8 mouse cellular contexts compared by ENCODE assay signal in genomic region chr5:24444746-24445427, GRCm38 (mm10). TPM values are rescaled to one million over a fixed set of nuclear protein-coding genes. Genes with fewer than 3 reads are reported as not detected.
A peak's percentile ranks its signal among the peaks of the same experiment; 100 is the strongest.
DNase-seq lines count a peak whose midpoint lies in the region; ATAC-seq and TF ChIP-seq lines count a peak whose summit lies in the region.

TSS of gene Fastk (minus strand) at chr5:24445287.

- H3K4me2 ChIP-seq in intestine, postnatal 0 days (replicated peaks; ENCODE audit: low read depth), result peak within 1 kb of the TSS; percentile 90

- peak within 1 kb of the TSS; percentile 98 for H3K4me3 ChIP-seq in embryonic facial prominence, embryonic 10.5 days
- peak within 1 kb of the TSS; percentile 62 for H3K4me3 ChIP-seq in intestine, postnatal 0 days (ENCODE audit: low read depth, low read length)
- peak within 1 kb of the TSS; percentile 96 for H3K4me3 ChIP-seq in midbrain, embryonic 10.5 days

- TF ChIP-seq CTCF in intestine, postnatal 0 days (IDR thresholded peaks at IDR 0.05; ENCODE audit: low read depth), result no peak

- peak within 1 kb of the TSS; percentile 70 for H3K9ac ChIP-seq in intestine, postnatal 0 days (ENCODE audit: low read depth, low read length)

- ATAC-seq in intestine, postnatal 0 days, result peak; percentile 82

- H3K4me1 ChIP-seq in embryonic facial prominence, embryonic 10.5 days, result peaks cover 47% of the 10 kb centered on the region
- H3K4me1 ChIP-seq in intestine, postnatal 0 days (replicated peaks; ENCODE audit: control insufficient read depth, insufficient read depth, low read length), result 0 out of 2 replicates have a peak, but pooled peaks cover 12% of the 10 kb centered on the region
- peaks cover 49% of the 10 kb centered on the region for H3K4me1 ChIP-seq in midbrain, embryonic 10.5 days

- WGBS in embryonic facial prominence, embryonic 10.5 days, result under 1% methylated on average over 60 of the region's 60 CpGs
- under 1% methylated on average over 57 of the region's 60 CpGs for WGBS in intestine, postnatal 0 days
- WGBS in midbrain, embryonic 10.5 days, result 0% methylated on average over 60 of the region's 60 CpGs

- no peaks in the 10 kb centered on the region for H3K9me3 ChIP-seq in embryonic facial prominence, embryonic 10.5 days
- no peaks in the 10 kb centered on the region for H3K9me3 ChIP-seq in intestine, postnatal 0 days (ENCODE audit: control insufficient read depth)
- no peaks in the 10 kb centered on the region for H3K9me3 ChIP-seq in midbrain, embryonic 10.5 days (replicated peaks)

- H3K27me3 ChIP-seq in embryonic facial prominence, embryonic 10.5 days (replicated peaks; ENCODE audit: low read depth, poor library complexity, severe bottlenecking), result peaks cover 13% of the 10 kb centered on the region
- H3K27me3 ChIP-seq in intestine, postnatal 0 days (replicated peaks; ENCODE audit: control insufficient read depth, insufficient read depth, low read length), result no peaks in the 10 kb centered on the region
- peaks cover 17% of the 10 kb centered on the region for H3K27me3 ChIP-seq in midbrain, embryonic 10.5 days (ENCODE audit: low read depth, poor library complexity, severe bottlenecking)

- peak within 1 kb of the TSS; percentile 98 for H3K27ac ChIP-seq in embryonic facial prominence, embryonic 10.5 days (replicated peaks)
- peak within 1 kb of the TSS; percentile 78 for H3K27ac ChIP-seq in intestine, postnatal 0 days (ENCODE audit: low read depth, low read length)
- H3K27ac ChIP-seq in midbrain, embryonic 10.5 days (replicated peaks), result peak within 1 kb of the TSS; percentile 97

- peak; percentile 96 for DNase-seq in adrenal gland, postnatal 14 days
- peak; percentile 95 for DNase-seq in embryonic facial prominence, embryonic 10.5 days (ENCODE audit: low spot score)
- DNase-seq in gonadal fat pad, adult 2 months (ENCODE audit: low read depth), result no peak
- peak; percentile 94 to 97 for DNase-seq in left cerebral cortex, postnatal 36 days (ENCODE audit: low spot score in 2 of 2)
- peak; percentile 93 for DNase-seq in midbrain, embryonic 10.5 days (ENCODE audit: low spot score)
- DNase-seq in right cerebral cortex, postnatal 36 days (ENCODE audit: low spot score in 2 of 2), result peak; percentile 89 to 92
- peak; percentile 92 to 93 for DNase-seq in urinary bladder, postnatal 4 days (ENCODE audit: low spot score in 2 of 2)

- intact Hi-C loops in left cerebral cortex, postnatal 36 days (cut with DNase I), result no loop called here

- peaks cover 42% of the 10 kb centered on the region for H3K36me3 ChIP-seq in embryonic facial prominence, embryonic 10.5 days (replicated peaks)
- peaks cover 37% of the 10 kb centered on the region for H3K36me3 ChIP-seq in intestine, postnatal 0 days (ENCODE audit: control insufficient read depth, insufficient read depth)
- H3K36me3 ChIP-seq in midbrain, embryonic 10.5 days, result peaks cover 41% of the 10 kb centered on the region

RNA-seq across cellular contexts. Expression of gene Fastk, which starts in this region (rescaled TPM):
- 113 and 122 TPM in 2 replicates for total RNA-seq in adrenal gland, postnatal 14 days (2021)
- 100 and 109 TPM in 2 replicates for polyA plus RNA-seq in embryonic facial prominence, embryonic 10.5 days (2016; fragmentation: Nextera tagmentation; extraction: Ambion mirVana)
- polyA plus RNA-seq in gonadal fat pad, adult 2 months (2012; rRNA removed), result 147 and 182 TPM in 2 replicates
- 66.8 and 67.0 TPM in 2 replicates for polyA plus RNA-seq in intestine, postnatal 0 days (2015; fragmentation: Nextera tagmentation; extraction: Ambion mirVana)
- 100 to 1,000 TPM; 131 to 133 TPM for total RNA-seq in left cerebral cortex, postnatal 36 days (2021)
- 107 and 113 TPM in 2 replicates for polyA plus RNA-seq in midbrain, embryonic 10.5 days (2016; fragmentation: Nextera tagmentation; extraction: Ambion mirVana)
